Mouse (Mus musculus): ENCODE results near the gene Esr1.

Gene Esr1

DNA sequence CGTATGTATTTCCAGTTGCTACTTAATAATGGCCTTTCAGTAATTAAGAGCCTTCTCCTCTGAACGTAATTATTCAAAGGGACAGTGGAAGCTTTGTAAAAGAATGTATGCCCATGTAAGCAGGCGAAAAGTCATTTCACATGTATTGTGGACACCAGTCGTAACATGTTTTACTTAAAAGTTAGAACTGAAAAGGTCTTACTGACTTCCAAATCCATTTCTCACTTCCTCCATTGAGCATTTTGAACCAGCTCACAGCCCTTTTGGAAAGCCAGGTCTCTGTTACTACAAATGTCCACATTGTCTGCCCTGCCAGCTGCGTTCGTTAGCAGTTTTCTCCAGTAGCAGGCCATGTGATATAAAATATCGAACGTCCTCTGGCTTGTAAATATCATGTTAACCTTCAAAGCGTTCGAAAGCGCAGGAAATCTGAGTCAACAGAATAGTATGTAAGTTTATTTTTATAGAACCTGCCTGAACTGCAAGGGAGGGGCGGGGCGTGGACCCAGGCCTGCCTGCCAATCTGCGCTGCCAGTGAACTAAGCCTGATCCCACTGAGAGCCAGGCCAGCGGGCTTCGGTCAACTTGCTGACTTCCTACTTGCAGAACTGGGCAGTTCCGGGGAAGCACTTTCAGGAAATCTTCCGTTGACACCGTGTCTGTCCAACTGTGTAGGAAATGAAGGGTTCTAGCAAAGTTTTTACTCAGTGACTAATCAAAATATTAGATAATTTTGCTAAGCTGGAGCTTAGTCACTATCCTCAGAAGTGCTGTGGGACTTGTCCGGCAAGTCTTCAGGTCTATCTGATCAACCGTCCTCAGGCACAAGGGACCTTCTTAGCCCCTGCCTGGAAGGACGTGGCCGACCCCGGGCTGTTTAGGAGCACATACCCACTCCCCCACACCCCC, 9.5 kb downstream of the Esr1 start:
- peak; percentile 95 for DNase-seq

DNA sequence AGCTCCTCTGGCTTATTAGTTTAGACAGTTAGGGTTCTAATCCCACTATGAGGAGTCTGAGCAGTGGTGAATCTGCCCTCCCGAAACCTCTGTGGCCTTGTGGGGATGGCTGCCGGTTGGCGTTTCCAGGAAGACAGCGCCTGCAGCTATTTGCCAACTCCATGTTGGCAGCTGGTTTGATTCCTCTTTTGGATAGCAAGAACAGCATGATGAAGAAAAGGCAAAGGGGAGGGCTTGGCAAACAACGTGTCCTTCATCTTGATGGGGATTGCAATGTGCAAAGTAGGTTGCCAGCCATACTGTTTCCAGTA, 10.1 kb downstream of the Esr1 start:
- DNase-seq, result peak; percentile 79

DNA sequence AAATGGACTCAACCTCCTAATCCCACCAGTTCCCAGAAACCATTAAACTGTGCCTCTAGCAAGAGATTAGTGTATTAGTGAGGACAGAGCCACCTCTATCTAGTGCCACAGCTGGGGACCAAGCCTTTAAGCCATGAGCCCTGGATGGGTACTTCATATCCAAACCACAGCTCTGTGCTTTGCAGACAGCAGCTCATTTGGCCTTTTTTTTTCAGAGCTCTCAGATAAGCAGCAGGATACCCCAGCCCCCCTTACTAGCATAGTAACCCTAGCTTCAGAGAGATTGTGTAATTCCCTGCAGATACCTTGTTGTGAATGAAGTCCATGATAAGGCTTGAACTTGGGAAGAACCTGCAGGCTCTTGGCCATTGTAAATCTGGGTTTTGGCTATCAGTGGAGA, 11.9 kb downstream of the Esr1 start:
- DNase-seq, result no peak

DNA sequence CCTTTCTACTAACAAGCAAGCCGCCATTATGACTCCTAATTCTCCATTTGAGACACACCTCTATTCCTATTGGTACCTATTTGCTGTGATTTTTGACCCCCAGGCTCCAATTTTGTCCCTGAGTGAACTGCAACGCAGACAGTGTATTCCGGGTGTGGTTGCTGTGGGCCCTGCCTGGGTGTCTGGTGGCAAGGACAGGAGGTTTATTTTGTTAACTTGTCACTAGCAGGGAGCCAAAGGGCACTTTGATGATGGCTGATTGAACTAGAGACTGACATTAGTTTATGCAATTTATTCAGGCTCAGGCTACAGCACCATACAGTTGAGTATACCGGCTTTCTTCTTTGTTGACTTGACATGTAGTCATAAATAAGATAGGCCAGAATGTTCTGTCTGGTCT, 13.2 kb downstream of the Esr1 start:
- DNase-seq, result no peak

DNA sequence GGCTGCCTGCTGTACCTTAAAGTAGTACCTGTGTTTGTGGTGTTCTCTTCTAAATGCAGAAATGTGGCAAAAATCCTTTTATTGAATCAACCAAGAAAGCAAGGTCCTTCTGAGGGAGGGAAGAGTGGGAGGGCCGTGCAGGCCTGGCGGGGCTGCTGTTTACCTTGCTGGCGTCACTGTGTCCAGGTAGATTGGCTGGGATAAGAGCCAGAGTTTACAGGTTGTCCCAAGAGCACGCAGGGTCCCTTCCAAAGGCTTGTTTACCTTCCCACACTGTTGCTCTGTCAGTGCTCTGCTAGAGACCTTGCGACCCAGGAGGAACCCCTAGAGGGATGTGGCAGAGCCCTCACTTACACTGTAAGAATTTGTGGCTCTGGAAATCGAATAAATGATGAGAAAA, 13.9 kb downstream of the Esr1 start:
- DNase-seq, result no peak

DNA sequence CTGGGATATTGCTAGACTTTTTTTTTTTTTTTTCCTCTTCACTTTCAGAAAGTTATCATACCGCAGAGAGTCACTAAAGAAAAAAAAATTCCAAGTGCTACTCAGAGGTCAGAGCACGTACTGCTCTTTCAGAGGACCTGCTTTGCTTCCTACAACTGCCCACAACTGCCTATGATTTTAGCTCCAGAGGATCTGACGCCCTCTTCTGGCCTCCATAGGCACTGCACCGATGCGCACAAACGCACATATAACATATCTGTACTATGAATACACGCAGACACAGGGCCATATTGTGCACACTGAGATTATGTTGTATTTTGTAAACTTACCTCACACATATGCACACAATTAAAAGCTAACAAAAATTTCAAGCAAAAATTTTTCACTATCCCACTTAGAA, 15.0 kb downstream of the Esr1 start:
- DNase-seq, result no peak

DNA sequence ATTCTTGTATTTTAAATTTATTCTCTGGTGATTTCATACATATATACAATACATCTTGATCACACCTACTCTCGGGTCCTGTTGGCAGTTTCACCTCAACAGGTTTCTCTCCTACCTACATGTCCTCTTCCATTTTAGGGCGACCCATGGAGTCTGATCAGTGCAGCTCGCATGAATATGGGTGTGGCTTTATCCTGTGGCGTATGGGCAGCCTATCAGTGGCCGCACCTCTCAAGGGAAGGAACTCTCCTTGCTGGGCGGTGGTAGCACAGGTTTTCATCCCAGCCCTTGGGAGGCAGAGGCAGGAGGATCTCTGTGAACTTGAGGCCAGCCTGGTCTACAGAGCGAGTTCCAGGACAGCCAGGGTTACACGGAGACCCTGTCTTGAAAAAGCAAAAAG, 15.6 kb downstream of the Esr1 start:
- no peak for DNase-seq

DNA sequence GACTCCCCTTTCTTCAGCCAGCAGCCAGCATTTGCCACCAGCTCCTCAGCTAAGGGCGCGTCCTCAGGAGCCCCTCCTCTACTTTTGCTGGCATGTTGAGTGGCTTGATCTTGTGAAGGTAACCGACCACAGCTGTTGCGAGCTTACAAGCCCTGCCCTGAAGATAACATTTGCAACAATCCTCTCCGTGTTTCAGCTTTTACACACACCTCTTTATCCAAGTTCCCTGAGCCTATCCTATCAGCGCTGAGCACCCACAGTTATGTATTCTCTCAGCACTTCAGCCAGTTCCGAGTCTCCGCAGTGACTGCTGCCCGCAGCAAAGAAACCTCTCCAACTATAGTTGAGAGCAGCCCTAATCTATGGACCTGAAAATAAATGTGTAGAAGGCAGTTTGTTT, 16.0 kb downstream of the Esr1 start:
- no peak for DNase-seq

DNA sequence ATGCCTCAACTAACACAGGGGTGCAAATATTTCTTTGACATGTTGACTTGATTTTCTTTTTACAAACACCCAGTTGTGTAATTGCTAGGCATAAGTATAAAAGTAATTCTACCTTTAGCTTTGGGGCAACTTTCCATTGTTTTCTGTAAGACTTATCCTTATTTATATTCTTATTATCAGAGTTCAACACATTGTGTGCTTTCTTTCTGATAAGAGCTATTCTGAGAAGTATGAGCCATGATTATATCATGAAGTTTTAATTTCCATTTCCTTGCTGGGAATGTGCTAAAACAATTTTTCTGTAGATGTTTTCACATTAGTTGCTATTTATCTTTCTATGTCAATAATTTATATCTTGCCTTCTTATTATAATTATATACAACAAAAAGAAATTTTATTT, 17.9 kb downstream of the Esr1 start:
- no peak for DNase-seq

DNA sequence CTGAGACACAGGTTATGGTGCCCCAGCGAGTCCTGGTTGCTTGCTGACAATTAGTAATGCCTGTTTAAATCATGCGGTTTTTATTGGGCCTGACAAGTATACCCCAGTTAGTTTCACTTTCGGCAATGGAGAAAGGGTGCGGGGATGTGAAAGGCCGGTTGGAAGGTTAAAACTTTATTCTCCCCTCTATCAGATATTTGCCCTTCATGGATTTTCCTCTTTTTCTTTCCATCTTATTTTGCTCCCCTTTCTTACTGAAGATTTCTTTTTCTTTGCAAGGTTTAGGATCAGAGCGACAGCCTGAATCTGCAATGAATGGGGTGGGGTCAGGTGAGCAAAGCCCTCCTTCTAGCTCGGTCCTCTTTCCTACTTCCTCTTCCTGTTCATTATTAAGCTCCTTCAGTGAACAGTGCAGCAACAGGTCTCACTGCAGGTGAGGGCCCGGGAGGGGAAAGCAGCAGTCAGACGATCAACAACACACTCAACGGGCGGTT, 20.9 kb downstream of the Esr1 start:
- no peak for DNase-seq

DNA sequence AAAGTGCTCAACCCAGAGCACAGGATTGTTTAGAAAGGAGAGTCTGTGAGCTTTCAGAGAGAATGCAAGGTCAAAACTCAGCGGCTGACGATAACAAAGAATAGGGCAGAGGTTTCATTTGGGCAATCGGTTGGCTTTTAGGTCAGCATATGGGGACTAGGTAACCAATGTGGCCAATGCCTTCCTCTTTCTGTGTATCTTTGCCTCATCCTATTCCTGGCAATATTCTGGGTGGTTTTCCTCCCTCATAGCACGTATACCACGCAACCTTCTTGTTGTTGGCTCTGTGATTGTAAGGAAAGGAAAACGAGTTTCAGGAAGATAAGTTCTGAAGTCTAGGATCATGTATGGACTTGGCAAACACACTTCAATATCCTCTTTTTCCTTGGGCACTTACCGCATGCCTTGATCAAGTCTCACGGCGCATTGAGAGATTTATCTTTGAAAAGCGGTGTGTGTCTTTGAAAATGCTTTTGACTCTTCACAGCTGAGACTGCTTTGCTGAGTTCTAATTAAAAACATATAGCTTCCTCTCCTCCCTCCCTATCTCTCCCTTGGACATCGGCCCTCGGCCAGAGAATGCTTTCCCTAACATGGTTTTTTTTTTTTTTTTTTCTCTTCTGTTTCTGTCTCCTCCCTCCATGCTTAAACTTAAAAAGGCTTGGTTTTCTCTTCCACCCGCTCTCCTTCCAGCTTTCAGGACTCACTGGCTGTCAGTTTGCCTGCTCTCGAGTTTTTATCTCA, 22.1 kb downstream of the Esr1 start:
- no peak for DNase-seq

DNA sequence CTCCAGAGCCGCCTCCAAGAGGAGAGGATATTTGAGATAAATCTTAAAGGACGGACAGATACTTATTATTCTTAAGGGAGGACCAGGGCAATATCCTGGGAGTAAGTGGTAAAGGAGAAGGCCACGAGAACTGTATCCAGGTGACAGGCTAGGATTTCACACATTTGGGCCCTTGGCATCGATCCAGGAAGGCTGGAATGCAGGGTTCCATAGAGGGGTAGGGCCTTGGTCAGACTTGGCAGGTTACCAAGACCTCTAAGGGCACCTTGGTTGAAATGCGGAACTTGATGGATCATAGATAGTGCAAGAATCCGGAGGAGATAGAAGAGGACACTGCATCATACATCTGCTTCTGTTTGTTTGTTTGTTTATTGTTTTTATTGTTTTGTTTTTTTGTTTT, 24.3 kb downstream of the Esr1 start:
- DNase-seq, result no peak

DNA sequence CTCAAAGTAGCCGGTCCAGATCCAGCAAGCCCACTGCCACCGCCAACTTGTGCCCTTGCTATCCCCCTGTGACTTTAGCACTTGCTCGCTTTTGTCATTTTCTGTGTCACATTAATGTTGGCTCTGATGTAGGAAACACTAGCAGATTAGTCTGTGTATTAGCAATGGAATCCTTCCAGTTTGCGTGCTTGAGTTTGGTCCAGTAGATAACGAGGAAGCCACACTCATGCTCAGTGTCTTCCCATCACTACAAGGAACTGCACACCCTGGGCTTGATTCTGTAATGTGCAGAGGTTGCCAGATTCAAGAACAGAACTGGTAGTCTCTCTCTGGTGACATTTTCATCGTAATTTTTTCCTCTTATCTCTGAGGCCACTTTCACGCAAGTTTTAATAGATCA, 34.7 kb downstream of the Esr1 start:
- peak; percentile 90 for DNase-seq

DNA sequence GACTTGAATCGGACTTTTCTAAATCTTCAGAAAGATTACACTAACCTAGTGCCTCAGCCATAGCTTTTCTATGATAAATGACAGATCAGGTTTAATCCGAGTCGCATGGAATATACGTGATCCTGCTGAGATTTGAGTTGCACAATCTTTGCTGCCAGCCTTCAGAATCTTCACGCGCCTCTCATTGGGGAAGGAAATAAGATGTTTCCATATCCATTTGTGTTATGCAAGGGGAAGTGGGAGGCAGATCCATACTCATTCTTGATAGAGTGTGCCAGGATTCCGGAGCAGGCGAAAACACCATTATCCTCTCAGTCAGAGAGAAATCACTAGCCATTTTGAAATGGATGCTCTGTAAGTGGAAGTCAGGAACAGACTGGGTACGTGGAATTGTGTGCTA, 35.5 kb downstream of the Esr1 start:
- no peak for DNase-seq

DNA sequence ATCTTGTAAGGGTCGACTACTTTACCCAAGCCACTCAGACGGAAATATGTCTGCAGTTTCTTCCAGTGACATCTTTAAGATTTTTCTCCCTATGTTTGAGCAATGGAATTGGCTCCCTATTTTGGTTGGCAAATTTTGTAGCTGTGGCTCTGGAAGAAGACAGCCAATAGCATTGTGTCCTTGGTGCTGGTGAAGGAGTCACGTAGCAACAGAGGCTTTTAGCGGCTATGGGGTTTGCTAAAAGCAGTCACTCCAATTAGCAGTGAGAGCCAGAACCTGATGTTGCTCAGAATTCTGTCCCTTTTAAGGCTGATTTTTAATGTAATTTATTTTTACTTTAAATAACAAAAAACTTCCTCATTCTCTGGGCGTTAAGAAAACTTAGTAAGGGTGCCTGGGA, 54.0 kb downstream of the Esr1 start:
- no peak for DNase-seq

DNA sequence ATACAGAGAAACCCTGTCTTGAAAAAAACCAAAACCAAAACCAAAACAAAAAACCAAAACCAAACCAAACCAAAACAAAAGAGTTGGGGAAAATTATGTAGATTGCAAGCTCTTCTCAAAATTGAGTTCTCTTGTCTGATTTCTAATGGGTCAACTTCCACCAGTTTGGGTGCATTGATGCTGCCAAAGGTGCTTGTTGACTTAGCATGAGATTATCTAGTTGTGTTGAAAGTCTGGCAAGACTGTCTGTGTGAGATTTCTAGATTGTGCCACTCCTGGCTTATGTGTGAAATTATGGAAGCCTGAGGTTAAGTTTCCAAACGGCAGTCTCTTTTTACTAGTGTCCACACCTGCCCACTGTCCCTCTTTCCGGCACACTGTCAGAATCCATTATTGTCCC, 55.6 kb downstream of the Esr1 start:
- DNase-seq, result no peak

DNA sequence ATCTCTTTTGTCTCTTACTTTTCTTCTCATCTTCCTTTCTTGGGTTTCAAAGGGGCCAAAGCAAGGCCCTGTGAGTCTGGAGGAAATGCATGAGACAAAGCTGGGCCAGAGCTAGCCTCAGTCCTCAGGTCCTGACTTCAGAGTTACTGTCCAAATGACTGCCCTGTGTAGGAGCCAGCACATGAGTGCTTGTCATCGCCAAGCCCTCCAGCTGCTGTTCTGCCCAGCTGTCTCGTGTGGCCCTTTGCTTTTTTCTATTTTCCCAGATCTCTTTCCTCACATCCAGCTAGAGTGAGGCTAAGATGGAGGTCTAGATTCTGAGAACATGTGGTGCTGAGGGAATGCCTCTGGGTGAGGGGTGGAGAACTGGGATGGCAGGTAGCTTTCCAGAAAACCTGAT, 58.7 kb downstream of the Esr1 start:
- no peak for DNase-seq

DNA sequence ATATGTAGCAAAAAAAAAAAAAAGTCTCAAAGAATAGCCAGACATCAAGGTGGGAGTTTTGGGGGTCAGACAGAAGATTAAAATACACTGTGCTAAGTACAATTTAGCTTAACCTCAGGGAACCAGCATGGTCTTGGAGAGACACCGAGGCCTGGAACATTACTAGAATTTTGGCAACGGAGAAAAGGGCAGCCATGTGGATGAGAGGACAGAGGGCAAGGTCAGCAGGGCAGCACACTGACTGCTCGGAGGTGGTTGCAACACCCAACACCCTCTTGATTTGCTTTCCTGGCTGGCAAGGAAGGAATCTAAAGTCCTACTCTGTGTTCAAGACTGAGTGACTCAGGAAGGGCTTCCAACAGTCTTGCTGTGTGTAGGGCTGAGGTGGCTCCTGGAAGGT, 60.5 kb downstream of the Esr1 start:
- no peak for DNase-seq

DNA sequence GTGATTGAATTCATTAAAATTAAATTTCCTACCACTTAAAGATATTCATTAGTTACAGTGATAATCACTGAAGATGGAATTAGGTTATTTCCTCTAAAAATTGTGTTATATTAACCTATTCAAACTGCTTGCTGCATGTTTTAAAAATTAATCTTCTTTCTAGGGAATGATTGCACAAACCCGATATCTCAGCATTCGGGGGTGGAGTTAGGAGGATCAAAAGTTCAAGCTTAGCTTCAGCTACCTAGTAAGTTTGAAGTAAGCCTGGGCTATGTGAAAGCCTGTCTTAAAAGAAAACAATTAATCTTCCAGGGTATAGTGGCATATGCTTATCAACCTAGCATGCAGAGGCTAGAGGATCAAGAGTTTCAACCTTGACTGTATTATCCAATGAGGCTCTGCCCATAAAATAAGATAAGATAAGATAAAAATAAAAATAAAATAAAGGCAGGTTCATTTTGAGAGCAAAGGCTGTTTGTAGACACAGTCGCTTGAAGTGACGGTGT, 62.0 kb downstream of the Esr1 start:
- no peak for DNase-seq

DNA sequence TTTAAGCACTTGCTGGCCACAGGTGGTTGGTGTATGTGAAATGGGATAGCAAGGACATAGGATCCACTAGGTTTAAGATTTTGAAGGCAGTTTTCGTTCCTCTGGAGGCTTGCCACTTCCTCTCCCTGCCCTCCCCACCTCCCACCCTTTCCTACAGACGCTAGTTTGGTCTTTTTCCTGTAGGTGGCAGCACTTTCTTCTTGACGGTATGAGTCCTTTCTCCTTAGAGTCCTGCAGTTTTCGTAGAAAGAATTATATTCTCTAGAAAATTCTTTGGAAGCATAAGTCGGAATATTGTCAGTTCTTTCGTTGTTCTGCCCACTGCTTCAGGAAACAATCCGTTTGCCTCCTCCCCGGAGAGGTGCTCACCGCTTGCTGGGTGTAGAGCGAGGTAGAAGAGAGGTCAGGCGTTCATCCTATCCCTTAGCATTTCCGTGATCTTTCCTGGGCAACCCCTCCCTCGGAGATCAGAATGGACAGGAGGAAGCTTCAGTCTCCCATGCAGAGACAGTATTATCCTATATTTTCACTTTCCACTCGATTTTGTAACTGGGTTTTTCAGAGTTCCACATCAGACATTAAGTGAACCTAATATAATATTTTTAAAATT, 63.7 kb downstream of the Esr1 start:
- peak; percentile 93 for DNase-seq

DNA sequence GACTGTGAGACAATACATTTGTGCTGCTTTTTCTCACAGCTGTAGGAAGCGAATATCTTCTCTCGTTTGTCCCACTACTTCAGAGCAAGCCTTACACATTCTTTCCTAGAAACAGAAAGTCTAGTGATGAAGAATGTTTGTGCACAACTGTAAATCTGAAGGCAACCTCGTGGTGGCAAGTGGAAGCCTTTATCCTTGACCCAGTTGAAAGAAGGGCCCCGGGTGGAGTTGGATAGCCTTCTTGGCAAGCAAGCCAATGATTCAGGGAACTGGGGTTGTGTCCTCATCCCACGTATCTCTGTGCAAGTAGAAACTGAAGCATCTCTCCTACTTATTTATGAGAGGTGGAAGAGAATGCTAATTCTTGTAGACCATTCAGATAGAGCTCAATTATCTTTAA, 71.7 kb downstream of the Esr1 start:
- no peak for DNase-seq

DNA sequence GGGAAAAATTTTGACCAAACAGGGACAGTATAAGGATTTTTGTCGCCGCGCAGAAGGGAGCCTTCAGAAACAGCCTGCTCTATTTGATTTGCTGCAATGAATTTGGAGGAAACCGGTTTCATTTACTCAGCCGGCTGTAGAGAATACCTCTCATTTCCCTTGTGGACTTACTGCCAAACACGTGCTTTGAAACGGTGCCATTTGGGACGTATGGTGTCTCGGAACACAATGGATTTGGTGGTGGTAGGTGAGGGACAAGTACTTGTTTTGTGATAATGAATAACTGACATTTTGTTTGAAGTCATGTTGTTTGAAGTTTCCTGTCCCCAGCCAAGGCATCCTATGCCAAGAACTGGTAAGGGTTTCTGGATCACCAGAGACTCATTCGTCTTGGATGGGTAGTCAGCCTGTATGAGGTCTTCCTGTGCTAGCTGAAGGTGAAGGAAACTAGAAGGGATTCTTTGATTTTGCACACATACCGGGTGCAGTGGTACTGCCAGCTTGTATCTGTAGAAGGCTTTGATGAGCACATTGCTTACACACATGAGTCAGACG, 72.4 kb downstream of the Esr1 start:
- DNase-seq, result no peak

DNA sequence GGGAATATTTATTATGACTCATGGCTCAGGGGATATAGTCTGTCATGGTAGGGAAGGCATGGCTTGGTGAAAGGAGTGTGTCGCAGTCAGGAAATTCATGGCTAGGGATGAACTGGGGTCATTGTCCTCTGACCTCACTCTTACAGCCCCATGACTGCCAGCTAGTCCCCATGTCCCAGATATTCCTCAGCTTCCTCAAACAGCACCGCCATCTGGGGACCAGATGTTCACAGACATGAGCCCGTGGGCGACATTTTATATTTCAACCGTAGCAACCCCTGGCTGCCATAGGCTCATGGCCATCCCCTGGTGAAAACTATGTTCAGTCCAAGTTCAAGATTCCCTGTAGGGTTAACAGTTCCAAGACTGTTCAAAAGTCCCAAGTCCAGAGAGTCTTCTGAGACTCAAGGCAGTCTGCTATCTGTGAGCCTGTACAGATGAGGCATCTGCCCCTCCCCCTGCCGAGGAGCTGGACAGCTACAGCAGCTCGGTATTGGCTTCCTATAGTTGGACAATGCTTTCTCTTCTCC, 83.0 kb downstream of the Esr1 start:
- DNase-seq, result peak; percentile 90
